Comparison of ENCODE assay signal across 26 mouse cellular contexts in the genomic region with DNA sequence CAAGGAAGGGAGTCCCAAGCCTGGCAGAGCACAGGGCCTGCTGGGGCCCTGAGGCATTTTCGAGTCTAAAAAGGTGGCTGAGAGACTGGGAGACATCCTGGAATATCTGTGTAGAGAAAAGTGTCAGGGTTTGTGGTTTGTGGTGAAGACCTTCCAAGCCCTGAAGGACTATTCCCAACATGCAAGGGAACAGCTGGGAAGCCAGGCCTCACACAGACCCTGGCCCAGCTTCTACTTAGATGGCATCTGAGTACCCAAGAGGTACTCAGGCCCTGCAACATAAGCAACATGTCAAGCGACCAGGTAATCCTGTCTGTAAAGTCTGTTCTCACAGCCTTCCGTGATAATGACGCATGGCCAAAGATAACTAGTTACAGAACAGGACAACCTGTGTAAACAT. TPM values are rescaled to one million over a fixed set of nuclear protein-coding genes. Genes with fewer than 3 reads are reported as not detected.
"Had no signal": no experiment of that assay in that cellular context is flagged by ENCODE, and none has a peak within 500 bp of the region (broad histone marks: within the 10 kb centered on the region; RNA-seq: fewer than 3 reads in every experiment).

No protein-coding gene starts in this region.

- H3K36me3 ChIP-seq: embryonic facial prominence, embryonic 10.5 days; embryonic facial prominence, embryonic 12.5 days; embryonic facial prominence, embryonic 13.5 days; embryonic facial prominence, embryonic 15.5 days; forebrain, embryonic 10.5 days; forebrain, embryonic 12.5 days; forebrain, embryonic 15.5 days had no signal

- H3K4me3 ChIP-seq: embryonic facial prominence, embryonic 10.5 days; embryonic facial prominence, embryonic 12.5 days; embryonic facial prominence, embryonic 13.5 days; embryonic facial prominence, embryonic 15.5 days; erythroblast, embryonic 14.5 days; forebrain, embryonic 10.5 days; forebrain, embryonic 12.5 days; forebrain, embryonic 13.5 days; forebrain, embryonic 15.5 days; gastrocnemius, adult 2 months; heart, adult 2 months had no signal

- H3K27ac ChIP-seq: embryonic facial prominence, embryonic 10.5 days; embryonic facial prominence, embryonic 12.5 days; embryonic facial prominence, embryonic 13.5 days; embryonic facial prominence, embryonic 15.5 days; forebrain, embryonic 10.5 days; forebrain, embryonic 12.5 days; forebrain, embryonic 13.5 days; forebrain, embryonic 15.5 days; gastrocnemius, adult 2 months; heart, adult 2 months had no signal

- H3K4me1 ChIP-seq: forebrain, embryonic 12.5 days; forebrain, embryonic 13.5 days had no signal

- H3K27me3 ChIP-seq: embryonic facial prominence, embryonic 12.5 days; embryonic facial prominence, embryonic 13.5 days; embryonic facial prominence, embryonic 15.5 days; forebrain, embryonic 12.5 days; forebrain, embryonic 13.5 days; forebrain, embryonic 15.5 days had no signal

- H3K4me2 ChIP-seq: embryonic facial prominence, embryonic 12.5 days; embryonic facial prominence, embryonic 13.5 days; embryonic facial prominence, embryonic 15.5 days; forebrain, embryonic 12.5 days; forebrain, embryonic 13.5 days; forebrain, embryonic 15.5 days had no signal

- DNase-seq: cerebellum, adult 2 months; cerebellum, adult 8-10 months; cerebellum, adult 9-11 months; cerebellum, postnatal 10 days; cerebellum, postnatal 14 days; cerebellum, postnatal 25 days; cerebellum, postnatal 36 days; embryo, embryonic 11 days; forebrain, postnatal 0 days; gastrocnemius, adult 2 months; gastrocnemius, postnatal 10 days; gastrocnemius, postnatal 14 days; gastrocnemius, postnatal 25 days; gastrocnemius, postnatal 36 days; heart, adult 11 months; heart, adult 18-20 months; heart, adult 2 months had no signal

RNA-seq across cellular contexts. Expression of a gene that starts 18.6 kb away (rescaled TPM):
- polyA plus RNA-seq: erythroblast, embryonic 14.5 days had no signal
